Mouse (Mus musculus) CH12.LX (cell line): ENCODE measurements around the gene Tmem69. TPM values are rescaled to one million over a fixed set of nuclear protein-coding genes. Genes with fewer than 3 reads are reported as not detected.
A peak's percentile ranks its signal among the peaks of the same experiment; 100 is the strongest.

Source experiments
- DNase-seq: peaks from one replicate; pipeline ENCODE4 v3.0.0-alpha.2; 2013; ENCODE audit errors: extremely low read depth
- H3K27ac ChIP-seq: 2 replicates; pipeline ENCODE4 v1.5.1; 2012; ENCODE audit warnings: low read depth, mild to moderate bottlenecking, control low read depth, moderate library complexity; ENCODE audit not compliant: insufficient read depth
- H3K27me3 ChIP-seq: replicated peaks from 2 replicates; pipeline ENCODE3; 2012; ENCODE audit warnings: inconsistent platforms
- H3K36me3 ChIP-seq, 2 experiments: replicated peaks in 1 of 2; 2 replicates each; pipeline versions ENCODE3 to v1.6.1; 2012; ENCODE audit warnings: inconsistent platforms in 1 of 2, low read length in 1 of 2, mild to moderate bottlenecking in 1 of 2, mixed read lengths in 1 of 2, moderate library complexity in 1 of 2; ENCODE audit not compliant: control insufficient read depth in 1 of 2, insufficient read depth in 1 of 2
- H3K4me1 ChIP-seq, 2 experiments: 2 replicates each; pipeline ENCODE4 v1.6.1; 2012; ENCODE audit warnings: inconsistent platforms in 1 of 2, moderate library complexity in 1 of 2; ENCODE audit not compliant: insufficient read depth in 2 of 2, control insufficient read depth in 1 of 2
- H3K4me2 ChIP-seq: 2 replicates; pipeline ENCODE4 v1.6.1; 2012; ENCODE audit warnings: low read depth, mild to moderate bottlenecking, control low read depth; ENCODE audit not compliant: poor library complexity, insufficient read depth, severe bottlenecking
- H3K4me3 ChIP-seq, 3 experiments: fragments of 150-350 bp in 1 of 3; sonication (generic) in 1 of 3; replicated peaks in 1 of 3; 2 replicates each; pipeline versions ENCODE3 to v1.5.1; 2011 to 2012; ENCODE audit warnings: low read depth in 2 of 3, low read length in 2 of 3, mild to moderate bottlenecking in 2 of 3, moderate library complexity in 2 of 3, control low read depth in 1 of 3, improper control_type of control experiment in 1 of 3, inconsistent platforms in 1 of 3, mixed read lengths in 1 of 3; ENCODE audit not compliant: poor library complexity in 1 of 3
- H3K79me2 ChIP-seq: replicated peaks from 2 replicates; pipeline ENCODE4 v1.6.1; 2012; ENCODE audit warnings: mild to moderate bottlenecking, moderate library complexity; ENCODE audit not compliant: control insufficient read depth, poor library complexity, insufficient read depth, severe bottlenecking; ENCODE audit errors: extremely low read depth
- H3K9ac ChIP-seq: 2 replicates; pipeline ENCODE4 v1.6.1; 2012; ENCODE audit warnings: low read depth, mild to moderate bottlenecking, control low read depth, moderate library complexity; ENCODE audit not compliant: insufficient read depth
- H3K9me3 ChIP-seq: replicated peaks from 2 replicates; pipeline ENCODE3; 2012; ENCODE audit warnings: low read length, inconsistent platforms, mixed read lengths
- BHLHE40 ChIP-seq: IDR thresholded peaks from 2 replicates; pipeline ENCODE4 v1.6.1; 2011; ENCODE audit warnings: mild to moderate bottlenecking, low read depth, low read length, improper control_type of control experiment
- CHD1 ChIP-seq: IDR thresholded peaks from 2 replicates; pipeline ENCODE4 v1.6.1; 2012; ENCODE audit warnings: low read depth, low read length, improper control_type of control experiment, inconsistent platforms
- E2F4 ChIP-seq: IDR thresholded peaks from 2 replicates; pipeline ENCODE4 v1.6.1; 2011; ENCODE audit warnings: low read depth, low read length, improper control_type of control experiment; ENCODE audit not compliant: insufficient replicate concordance
- EP300 ChIP-seq: IDR thresholded peaks from 2 replicates; pipeline ENCODE4 v1.6.1; 2011; ENCODE audit warnings: low read length, improper control_type of control experiment
- ETS1 ChIP-seq: conservative IDR thresholded peaks from 2 replicates; pipeline ENCODE4 v1.6.1; 2012; ENCODE audit warnings: low read depth, mild to moderate bottlenecking, inconsistent platforms, low read length, improper control_type of control experiment, moderate library complexity
- GABPA ChIP-seq: IDR thresholded peaks from 2 replicates; pipeline ENCODE4 v1.6.1; 2012; ENCODE audit warnings: low read depth, low read length, improper control_type of control experiment, inconsistent platforms; ENCODE audit not compliant: insufficient replicate concordance
- HCFC1 ChIP-seq: IDR thresholded peaks from 2 replicates; pipeline ENCODE4 v1.6.1; 2012; ENCODE audit warnings: low read depth, mild to moderate bottlenecking, inconsistent platforms, low read length, improper control_type of control experiment
- IRF4 ChIP-seq: IDR thresholded peaks from 2 replicates; pipeline ENCODE4 v1.6.1; 2014; ENCODE audit warnings: low read depth, mild to moderate bottlenecking, inconsistent platforms, low read length, improper control_type of control experiment
- JUN ChIP-seq: IDR thresholded peaks from 2 replicates; pipeline ENCODE4 v1.6.1; 2011; ENCODE audit warnings: low read depth, mild to moderate bottlenecking, low read length, improper control_type of control experiment, moderate library complexity; ENCODE audit not compliant: insufficient read depth
- JUND ChIP-seq: conservative IDR thresholded peaks from 2 replicates; pipeline ENCODE4 v1.6.1; 2011; ENCODE audit warnings: low read depth, low read length, improper control_type of control experiment
- KAT2A ChIP-seq: IDR thresholded peaks from 2 replicates; pipeline ENCODE4 v1.6.1; 2012; ENCODE audit warnings: low read length, improper control_type of control experiment, inconsistent platforms; ENCODE audit not compliant: insufficient replicate concordance
- MAFK ChIP-seq: IDR thresholded peaks from 2 replicates; pipeline ENCODE4 v1.6.1; 2011; ENCODE audit warnings: low read length, improper control_type of control experiment; ENCODE audit not compliant: insufficient replicate concordance
- MAX ChIP-seq: IDR thresholded peaks from 2 replicates; pipeline ENCODE4 v1.6.1; 2011; ENCODE audit warnings: low read length, improper control_type of control experiment
- MAZ ChIP-seq: IDR thresholded peaks from 2 replicates; pipeline ENCODE4 v1.6.1; 2012; ENCODE audit warnings: low read depth, mild to moderate bottlenecking, inconsistent platforms, low read length, improper control_type of control experiment, moderate library complexity
- MYC ChIP-seq: IDR thresholded peaks from 2 replicates; pipeline ENCODE4 v1.6.1; 2011; ENCODE audit warnings: low read depth, mild to moderate bottlenecking, improper control_type of control experiment, low read length
- NELFE ChIP-seq: IDR thresholded peaks from 2 replicates; pipeline ENCODE4 v1.6.1; 2011; ENCODE audit warnings: low read depth, low read length, improper control_type of control experiment
- NRF1 ChIP-seq: IDR thresholded peaks from 2 replicates; pipeline ENCODE4 v1.6.1; 2014; ENCODE audit warnings: low read depth, mild to moderate bottlenecking, inconsistent platforms, low read length, improper control_type of control experiment, moderate library complexity
- PAX5 ChIP-seq: IDR thresholded peaks from 2 replicates; pipeline ENCODE4 v1.6.1; 2012; ENCODE audit warnings: low read length, inconsistent platforms, mixed read lengths
- POLR2A ChIP-seq: IDR thresholded peaks from 2 replicates; pipeline ENCODE4 v1.6.1; 2011; ENCODE audit warnings: low read depth, mild to moderate bottlenecking, improper control_type of control experiment, low read length
- POLR2AphosphoS2 ChIP-seq: IDR thresholded peaks from 2 replicates; pipeline ENCODE4 v1.6.1; 2011; ENCODE audit warnings: low read depth, low read length, improper control_type of control experiment
- RAD21 ChIP-seq: IDR thresholded peaks from 2 replicates; pipeline ENCODE4 v1.6.1; 2011; ENCODE audit warnings: low read depth, mild to moderate bottlenecking, low read length, improper control_type of control experiment, moderate library complexity
- SIN3A ChIP-seq: IDR thresholded peaks from 2 replicates; pipeline ENCODE4 v1.6.1; 2012; ENCODE audit warnings: low read length, improper control_type of control experiment, inconsistent platforms
- SMC3 ChIP-seq: IDR thresholded peaks from 2 replicates; pipeline ENCODE4 v1.6.1; 2011; ENCODE audit warnings: low read depth, low read length, improper control_type of control experiment
- TBP ChIP-seq: conservative IDR thresholded peaks from 2 replicates; pipeline ENCODE4 v1.6.1; 2011; ENCODE audit warnings: low read depth, low read length, improper control_type of control experiment
- TCF12 ChIP-seq: IDR thresholded peaks from 2 replicates; pipeline ENCODE4 v1.6.1; 2014; ENCODE audit warnings: low read depth, mild to moderate bottlenecking, inconsistent platforms, low read length, improper control_type of control experiment
- UBTF ChIP-seq: IDR thresholded peaks from 2 replicates; pipeline ENCODE4 v1.6.1; 2012; ENCODE audit warnings: low read depth, mild to moderate bottlenecking, inconsistent platforms, low read length, improper control_type of control experiment, moderate library complexity
- USF1 ChIP-seq: IDR thresholded peaks from 2 replicates; pipeline ENCODE4 v1.6.1; 2014; ENCODE audit warnings: low read depth, mild to moderate bottlenecking, inconsistent platforms, low read length, improper control_type of control experiment
- USF2 ChIP-seq: conservative IDR thresholded peaks from 2 replicates; pipeline ENCODE4 v1.6.1; 2011; ENCODE audit warnings: low read depth, low read length, improper control_type of control experiment
- ZC3H11A ChIP-seq: IDR thresholded peaks from 2 replicates; pipeline ENCODE4 v1.6.1; 2012; ENCODE audit warnings: low read depth, mild to moderate bottlenecking, inconsistent platforms, low read length, improper control_type of control experiment
- ZKSCAN1 ChIP-seq: IDR thresholded peaks from 2 replicates; pipeline ENCODE4 v1.6.1; 2012; ENCODE audit warnings: low read depth, inconsistent platforms, low read length, improper control_type of control experiment, borderline replicate concordance
- ZMIZ1 ChIP-seq: IDR thresholded peaks from 2 replicates; pipeline ENCODE4 v1.6.1; 2012; ENCODE audit warnings: low read depth, mild to moderate bottlenecking, inconsistent platforms, low read length, improper control_type of control experiment
- ZNF384 ChIP-seq: IDR thresholded peaks from 2 replicates; pipeline ENCODE4 v1.6.1; 2012; ENCODE audit warnings: low read depth, low read length, improper control_type of control experiment, inconsistent platforms
- dilution Hi-C: fragments of 300-500 bp; cut with MboI; formaldehyde crosslinking; loops from 2 replicates; pipeline ENCODE4 v1.14.3; 2020; ENCODE audit warnings: low sequenced_read_pairs; ENCODE audit not compliant: extremely low pct_unique_long_range_greater_than_20kb, extremely low pct_ligation_motif_present
- in situ Hi-C: fragments of 300-500 bp; cut with MboI; formaldehyde crosslinking; loops from 3 replicates; pipeline ENCODE4 v1.14.3; 2019; ENCODE audit warnings: low sequenced_read_pairs, low pct_ligation_motif_present, low pct_unique_long_range_greater_than_20kb, mixed read lengths
- polyA plus RNA-seq: library from polyadenylated mRNA; unstranded; fragments of >175 nt; gene quantifications from 2 replicates; pipeline ENCODE4 v1.2.1, GENCODE M21; 2012; ENCODE audit warnings: low read depth; ENCODE audit not compliant: insufficient read length
- total RNA-seq, 2 experiments: library from RNA; depleted of rRNA; stranded (reverse); fragments of 300-350 nt in 1 of 2; fragments of >200 nt in 1 of 2; gene quantifications; 2 replicates each; pipeline ENCODE4 v1.2.3; 2012 to 2014

Gene Tmem69
- total and polyA plus RNA-seq, 3 experiments, result 5.3 to 29.2 (median 22.3) TPM

DNA sequence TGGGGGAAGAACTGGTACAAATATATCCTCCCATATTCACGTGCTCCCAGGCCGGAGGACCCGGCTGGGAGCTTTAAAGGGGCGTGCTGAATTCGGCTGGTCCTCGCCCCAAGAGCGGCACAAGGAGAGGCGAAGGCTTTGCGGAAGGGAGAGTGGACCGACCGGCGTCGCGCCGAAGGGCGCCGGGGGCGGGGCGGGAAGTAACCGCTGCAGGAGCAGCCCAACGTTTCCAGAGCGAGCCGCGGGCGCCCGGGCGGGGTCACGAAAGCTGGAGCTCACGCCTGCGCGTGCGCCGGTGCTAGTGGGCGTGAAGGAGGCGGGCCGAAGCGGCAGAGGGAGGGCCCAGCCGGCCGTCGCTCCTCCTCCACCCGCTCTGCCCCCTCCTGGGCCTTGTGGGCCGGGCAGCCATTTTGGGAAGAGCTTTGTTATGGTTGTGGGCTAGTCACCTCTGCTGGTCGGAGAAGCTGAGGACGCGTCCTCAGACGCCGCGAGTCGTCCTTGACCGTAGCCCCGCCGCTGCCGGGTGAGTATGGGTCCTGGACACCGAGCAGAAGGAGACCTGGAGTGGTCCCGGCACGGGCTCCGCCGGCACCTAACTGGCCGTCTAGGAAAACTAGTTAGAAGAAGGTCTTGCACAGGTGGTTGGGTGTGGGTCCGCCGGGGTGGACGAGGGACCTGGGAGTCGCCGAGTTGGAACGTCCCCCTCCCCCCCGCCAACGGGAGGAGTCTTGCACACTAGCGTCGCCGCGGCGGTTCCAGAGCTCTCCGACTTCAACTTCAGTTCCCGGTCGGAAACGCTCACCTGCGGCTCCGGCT, 1.8 kb upstream of the Tmem69 start, which contains the start of gene Gpbp1l1 (continued):
- TF ChIP-seq USF2 (no peak), SIN3A (no peak; the same call in none of the 2 replicates), JUN (no peak), MAX (peak; percentile 76; the same call in 1 of the 2 replicates), POLR2A (peak; percentile 80), NRF1 (peak; percentile 92), MAFK (no peak), MAZ (peak; percentile 94), HCFC1 (no peak; the same call in 1 of the 2 replicates), PAX5 (no peak), MYC (peak; percentile 7; the same call in 1 of the 2 replicates), SMC3 (no peak), JUND (no peak)
- TF ChIP-seq, all 38 proteins: peak for 17

DNA sequence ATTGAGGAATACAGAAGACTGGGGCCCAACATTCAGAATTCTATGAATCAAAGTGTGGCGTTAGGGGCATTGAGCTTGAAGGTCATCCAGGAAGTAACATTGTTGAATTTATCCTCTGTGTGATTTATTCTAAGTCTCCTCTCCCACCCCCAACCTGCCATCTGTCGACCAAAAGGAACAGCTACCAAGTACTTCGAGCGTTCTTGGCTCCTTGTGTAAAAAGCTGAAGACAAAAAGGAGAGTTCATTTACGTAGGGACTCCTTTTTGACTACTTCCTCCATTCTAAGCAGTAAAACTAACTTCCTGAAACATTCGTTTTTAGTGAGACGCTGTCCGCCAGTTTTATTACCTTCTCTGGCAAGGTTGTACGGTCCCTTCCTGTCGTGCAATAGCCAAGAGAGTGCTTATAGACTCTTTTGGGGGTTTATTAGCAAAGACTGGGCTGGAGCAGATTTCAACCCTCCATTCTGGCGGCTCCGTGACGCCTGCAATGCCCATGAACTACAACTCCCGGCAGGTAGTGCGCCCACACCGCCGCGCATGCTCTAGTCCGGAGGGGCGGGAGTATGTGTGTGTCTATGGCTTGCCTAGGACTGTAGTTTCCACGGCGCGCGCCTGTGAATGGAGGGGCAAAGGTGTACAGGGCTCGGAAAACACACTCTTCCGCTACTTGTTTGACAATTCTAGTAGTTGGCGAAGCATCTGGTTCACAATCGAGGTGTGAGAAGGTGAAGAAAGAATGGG, 997 bp upstream of the Tmem69 start:
- peak; percentile 93 for DNase-seq
- Histone ChIP-seq H3K36me3 (peaks cover 10 to 25% of the 10 kb centered on the region in 2 experiments), H3K4me1 (peaks cover 0 to 14% of the 10 kb centered on the region in 2 experiments; a peak in 1 of 4 replicates), H3K9ac (peak overlapping the region; percentile 90), H3K27ac (peak overlapping the region; percentile 81), H3K27me3 (no peaks in the 10 kb centered on the region), H3K4me3 (peak overlapping the region; percentile 68 to 99 (median 93)), H3K9me3 (no peaks in the 10 kb centered on the region), H3K4me2 (peak overlapping the region; percentile 93), H3K79me2 (peaks cover 38% of the 10 kb centered on the region)
- dilution Hi-C loops, result no loop called here
- in situ Hi-C loops, result no loop called here
- TF ChIP-seq NELFE, result peak; percentile 78; the same call in 1 of the 2 replicates
- TF ChIP-seq BHLHE40, result no peak
- no peak for TF ChIP-seq MAZ
- TF ChIP-seq USF2, result no peak
- peak; percentile 62; the same call in 1 of the 2 replicates for TF ChIP-seq TBP
- no peak for TF ChIP-seq JUN
- no peak for TF ChIP-seq ZC3H11A
- no peak for TF ChIP-seq JUND
- TF ChIP-seq POLR2A, result peak; percentile 84
- no peak for TF ChIP-seq MAX
- no peak for TF ChIP-seq E2F4
- no peak for TF ChIP-seq EP300
- no peak for TF ChIP-seq SMC3
- peak; percentile 72; the same call in 1 of the 2 replicates for TF ChIP-seq ZMIZ1
- no peak; the same call in 1 of the 2 replicates for TF ChIP-seq SIN3A
- TF ChIP-seq ETS1, result no peak
- no peak; the same call in 1 of the 2 replicates for TF ChIP-seq MYC
- no peak for TF ChIP-seq ZKSCAN1
- TF ChIP-seq USF1, result no peak
- no peak for TF ChIP-seq CHD1
- TF ChIP-seq PAX5, result no peak
- TF ChIP-seq NRF1, result peak; percentile 92
- no peak for TF ChIP-seq RAD21
- TF ChIP-seq UBTF, result no peak
- TF ChIP-seq KAT2A, result peak; percentile 92; the same call in 1 of the 2 replicates
- peak; percentile 84 for TF ChIP-seq POLR2AphosphoS2
- no peak; the same call in 1 of the 2 replicates for TF ChIP-seq GABPA
- no peak for TF ChIP-seq ZNF384
- peak; percentile 81; the same call in 1 of the 2 replicates for TF ChIP-seq TCF12
- TF ChIP-seq IRF4, result no peak
